Mouse (Mus musculus) forebrain, embryonic 15.5 days (tissue): Measurements from ENCODE around the gene Gtf2ird2. TPM values are rescaled to one million over a fixed set of nuclear protein-coding genes. Genes with fewer than 3 reads are reported as not detected.

Source experiments
- ATAC-seq: fragments of 200-750 bp; cut with Nextera tagmentation; replicated peaks from 2 replicates; pipeline ENCODE4 v1.8.0; 2017; ENCODE audit warnings: mild to moderate bottlenecking, moderate TSS enrichment, moderate library complexity
- H3K27ac ChIP-seq: fragments of 300-500 bp; sonication (generic); replicated peaks from 2 replicates; pipeline ENCODE4 v1.5.1; 2015; ENCODE audit warnings: mild to moderate bottlenecking, inconsistent platforms
- H3K27me3 ChIP-seq: fragments of 300-500 bp; sonication (generic); 2 replicates; pipeline ENCODE4 v1.6.1; 2015; ENCODE audit warnings: inconsistent platforms
- H3K36me3 ChIP-seq: fragments of 300-500 bp; sonication (generic); 2 replicates; pipeline ENCODE4 v1.6.1; 2015; ENCODE audit warnings: mild to moderate bottlenecking, inconsistent platforms
- H3K4me1 ChIP-seq: fragments of 300-500 bp; sonication (generic); 2 replicates; pipeline ENCODE4 v1.6.1; 2015; ENCODE audit warnings: inconsistent platforms
- H3K4me2 ChIP-seq: fragments of 300-500 bp; sonication (generic); replicated peaks from 2 replicates; pipeline ENCODE4 v1.6.1; 2015; ENCODE audit warnings: mild to moderate bottlenecking, inconsistent platforms
- H3K4me3 ChIP-seq: fragments of 300-500 bp; sonication (generic); 2 replicates; pipeline ENCODE4 v1.5.1; 2015; ENCODE audit warnings: mild to moderate bottlenecking, inconsistent platforms
- H3K9ac ChIP-seq: fragments of 300-500 bp; sonication (generic); replicated peaks from 2 replicates; pipeline ENCODE4 v1.6.1; 2015; ENCODE audit warnings: mild to moderate bottlenecking, inconsistent platforms
- H3K9me3 ChIP-seq: fragments of 300-500 bp; sonication (generic); 2 replicates; pipeline ENCODE4 v1.6.1; 2016; ENCODE audit warnings: inconsistent platforms
- WGBS: fragments of 180-500 bp; shearing (Covaris S2); methylation state at CpG from one replicate; pipeline ENCODE4 v1.1.7; 2015; ENCODE audit warnings: mixed read lengths; 5-methylcytosine and 5-hydroxymethylcytosine counted together
- polyA plus RNA-seq: library from polyadenylated mRNA; unstranded; fragments of >200 nt; fragmentation: Nextera tagmentation; extraction: Ambion mirVana; gene quantifications from 2 replicates; pipeline ENCODE4 v1.2.1, GENCODE M21; 2015

Gtf2ird2 gene
- polyA plus RNA-seq, 1 experiment from 2014 or later: 11.8 TPM

GRCm38 (mm10) chr5:134257349-134258031, 73.7 kb downstream of the Gtf2ird2 start:
- Histone ChIP-seq H3K27ac (no peak overlapping the region), H3K4me2 (no peak overlapping the region), H3K4me3 (no peak overlapping the region), H3K9ac (no peak overlapping the region), H3K27me3 (no peaks in the 10 kb centered on the region), H3K4me1 (no peaks in the 10 kb centered on the region), H3K36me3 (peaks cover 91% of the 10 kb centered on the region), H3K9me3 (no peaks in the 10 kb centered on the region)
- 93% methylated on average over 13 of the region's 13 CpGs for WGBS
- no peak for ATAC-seq

GRCm38 (mm10) chr5:134258395-134258794, 74.6 kb downstream of the Gtf2ird2 start:
- H3K4me1 ChIP-seq: no peaks in the 10 kb centered on the region
- H3K4me3 ChIP-seq: no peak overlapping the region
- no peaks in the 10 kb centered on the region for H3K27me3 ChIP-seq
- WGBS: 87% methylated on average over 4 of the region's 4 CpGs
- no peak overlapping the region for H3K4me2 ChIP-seq
- no peaks in the 10 kb centered on the region for H3K9me3 ChIP-seq
- no peak for ATAC-seq
- no peak overlapping the region for H3K27ac ChIP-seq
- H3K9ac ChIP-seq: no peak overlapping the region
- H3K36me3 ChIP-seq: peaks cover 91% of the 10 kb centered on the region

DNA sequence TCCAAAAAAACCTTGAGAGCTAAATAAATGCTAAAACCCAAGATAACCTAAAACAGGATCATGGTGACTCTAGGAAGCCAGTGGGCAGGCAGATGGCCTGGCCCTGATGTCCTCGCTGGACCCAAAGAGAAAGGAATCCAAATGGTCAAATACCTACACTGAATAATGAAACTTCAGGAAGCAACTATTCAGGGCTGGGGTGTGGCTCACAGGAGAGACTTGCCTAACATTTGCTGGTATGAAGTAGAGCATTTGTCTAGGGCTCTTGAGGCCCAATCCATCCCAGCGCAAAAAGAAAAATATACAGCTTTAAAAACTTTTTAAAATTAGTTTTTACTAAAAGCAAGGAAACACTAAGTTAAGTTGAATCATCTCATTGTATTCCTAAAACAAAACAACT, 75.1 kb downstream of the Gtf2ird2 start:
- no peak overlapping the region for H3K4me2 ChIP-seq
- no peak overlapping the region for H3K27ac ChIP-seq
- no peaks in the 10 kb centered on the region for H3K4me1 ChIP-seq
- H3K4me3 ChIP-seq: no peak overlapping the region
- no peaks in the 10 kb centered on the region for H3K27me3 ChIP-seq
- ATAC-seq: no peak
- H3K9me3 ChIP-seq: no peaks in the 10 kb centered on the region
- H3K9ac ChIP-seq: no peak overlapping the region
- peaks cover 90% of the 10 kb centered on the region for H3K36me3 ChIP-seq
- WGBS: 94% methylated on average over 2 of the region's 2 CpGs

- Histone ChIP-seq H3K4me1 (no peaks in the 10 kb centered on the region), H3K9ac (no peak overlapping the region)
These were observed 76.3 kb downstream of the Gtf2ird2 start for GRCm38 (mm10) chr5:134260001-134260636.

GRCm38 (mm10) chr5:134265890-134266289, 82.1 kb downstream of the Gtf2ird2 start:
- H3K27me3 ChIP-seq: no peaks in the 10 kb centered on the region
- H3K9me3 ChIP-seq: no peaks in the 10 kb centered on the region
- no peaks in the 10 kb centered on the region for H3K4me1 ChIP-seq
- ATAC-seq: no peak
- no peak overlapping the region for H3K27ac ChIP-seq
- no peak overlapping the region for H3K9ac ChIP-seq
- H3K4me2 ChIP-seq: no peak overlapping the region
- H3K36me3 ChIP-seq: peaks cover 79% of the 10 kb centered on the region
- no peak overlapping the region for H3K4me3 ChIP-seq
- WGBS: 81% methylated on average over 2 of the region's 2 CpGs

More at GRCm38 (mm10) chr5:134260001-134260636, 76.3 kb downstream of the Gtf2ird2 start:
- Histone ChIP-seq H3K27me3 (no peaks in the 10 kb centered on the region), H3K27ac (no peak overlapping the region), H3K4me2 (no peak overlapping the region), H3K4me3 (no peak overlapping the region), H3K36me3 (peaks cover 90% of the 10 kb centered on the region), H3K9me3 (no peaks in the 10 kb centered on the region)
- no peak for ATAC-seq
- 91% methylated on average over 9 of the region's 9 CpGs for WGBS

DNA sequence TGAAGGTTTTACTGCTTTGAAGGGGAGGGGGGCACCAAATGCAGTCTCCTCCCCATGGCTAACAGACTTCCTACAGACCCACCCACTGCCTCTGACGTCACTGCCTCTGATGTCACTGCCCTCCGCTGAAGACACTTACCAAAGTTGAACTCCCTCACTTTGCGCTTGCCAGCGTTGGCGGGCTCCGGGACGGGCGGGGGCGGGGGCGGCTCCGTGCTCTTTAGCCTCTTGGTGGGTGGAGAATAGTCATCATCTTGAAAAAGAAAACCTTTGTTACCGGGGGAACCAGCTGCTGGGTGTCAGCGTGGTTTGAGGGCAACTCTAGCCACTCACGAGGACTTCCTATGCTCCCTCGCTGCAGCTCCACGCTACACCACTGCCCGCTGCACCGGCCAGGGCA, 82.6 kb downstream of the Gtf2ird2 start:
- Histone ChIP-seq H3K9ac (no peak overlapping the region), H3K4me3 (no peak overlapping the region), H3K9me3 (no peaks in the 10 kb centered on the region), H3K4me2 (no peak overlapping the region), H3K4me1 (no peaks in the 10 kb centered on the region), H3K36me3 (peaks cover 79% of the 10 kb centered on the region), H3K27me3 (no peaks in the 10 kb centered on the region), H3K27ac (no peak overlapping the region)
- 86% methylated on average over 18 of the region's 18 CpGs for WGBS
- ATAC-seq: no peak

DNA sequence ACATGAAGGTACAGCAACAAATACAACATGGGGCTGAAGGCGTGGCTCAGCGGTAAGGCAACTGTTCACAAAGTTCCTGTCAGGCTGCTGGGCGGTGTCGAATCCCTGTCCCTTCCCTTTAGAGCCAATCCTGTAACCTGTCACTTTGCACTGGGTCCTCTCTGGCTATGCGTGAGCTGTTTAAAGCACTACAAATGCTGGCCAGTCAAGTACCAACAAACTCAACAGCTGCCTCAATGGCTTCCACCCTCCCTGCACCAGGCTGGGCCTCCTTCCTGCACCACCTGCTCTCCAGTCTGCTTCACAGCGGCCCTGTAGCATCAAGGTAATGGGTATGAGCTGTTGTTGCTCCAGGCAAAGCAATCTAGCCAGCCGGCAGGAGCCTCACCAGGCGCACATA, 84.9 kb downstream of the Gtf2ird2 start:
- no peak overlapping the region for H3K4me2 ChIP-seq
- peaks cover 79% of the 10 kb centered on the region for H3K36me3 ChIP-seq
- no peak overlapping the region for H3K27ac ChIP-seq
- H3K4me3 ChIP-seq: no peak overlapping the region
- H3K9ac ChIP-seq: no peak overlapping the region
- H3K27me3 ChIP-seq: no peaks in the 10 kb centered on the region
- WGBS: 98% methylated on average over 8 of the region's 8 CpGs
- no peaks in the 10 kb centered on the region for H3K9me3 ChIP-seq
- H3K4me1 ChIP-seq: no peaks in the 10 kb centered on the region
- ATAC-seq: no peak

DNA sequence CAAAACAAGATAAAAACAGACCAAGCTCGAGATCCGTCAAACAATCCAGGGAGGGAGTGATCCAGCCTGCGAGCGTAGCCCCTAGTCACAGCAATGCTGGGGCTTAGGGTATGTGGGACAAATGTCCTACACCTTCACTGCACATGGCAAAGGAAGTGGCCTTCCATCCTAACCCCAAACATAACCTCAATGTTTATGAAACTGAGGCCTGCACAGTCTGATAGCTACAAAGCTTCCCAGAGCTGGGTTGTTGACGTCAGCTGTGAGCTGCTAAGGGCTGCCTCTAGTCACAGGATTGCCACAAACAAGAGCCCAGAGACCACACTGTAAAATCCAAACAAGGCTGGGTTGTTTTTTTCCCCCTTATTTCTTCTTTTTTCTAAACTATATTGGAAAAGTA, 85.9 kb downstream of the Gtf2ird2 start:
- Histone ChIP-seq H3K36me3 (peaks cover 79% of the 10 kb centered on the region), H3K4me2 (no peak overlapping the region), H3K4me1 (no peaks in the 10 kb centered on the region), H3K27ac (no peak overlapping the region), H3K4me3 (no peak overlapping the region), H3K27me3 (no peaks in the 10 kb centered on the region), H3K9ac (no peak overlapping the region), H3K9me3 (no peaks in the 10 kb centered on the region)
- 82% methylated on average over 5 of the region's 5 CpGs for WGBS
- ATAC-seq: no peak

GRCm38 (mm10) chr5:134270566-134270965, 86.7 kb downstream of the Gtf2ird2 start:
- H3K4me2 ChIP-seq: no peak overlapping the region
- H3K4me1 ChIP-seq: no peaks in the 10 kb centered on the region
- 96% methylated on average over 4 of the region's 4 CpGs for WGBS
- no peak for ATAC-seq
- H3K9ac ChIP-seq: 0 out of 2 replicates have a peak overlapping the region, but pooled peaks have one; percentile 11
- H3K27me3 ChIP-seq: no peaks in the 10 kb centered on the region
- H3K36me3 ChIP-seq: peaks cover 80% of the 10 kb centered on the region
- no peak overlapping the region for H3K4me3 ChIP-seq
- H3K27ac ChIP-seq: no peak overlapping the region
- no peaks in the 10 kb centered on the region for H3K9me3 ChIP-seq

- no peak for ATAC-seq
- peaks cover 78% of the 10 kb centered on the region for H3K36me3 ChIP-seq
- H3K27me3 ChIP-seq: no peaks in the 10 kb centered on the region
- H3K4me3 ChIP-seq: no peak overlapping the region
- no peak overlapping the region for H3K9ac ChIP-seq
- H3K4me1 ChIP-seq: no peaks in the 10 kb centered on the region
- H3K27ac ChIP-seq: no peak overlapping the region
- H3K4me2 ChIP-seq: no peak overlapping the region
- no peaks in the 10 kb centered on the region for H3K9me3 ChIP-seq
- WGBS: 94% methylated on average over 11 of the region's 11 CpGs
These were observed 87.6 kb downstream of the Gtf2ird2 start for GRCm38 (mm10) chr5:134271421-134271820.

GRCm38 (mm10) chr5:134272761-134273160, 88.9 kb downstream of the Gtf2ird2 start:
- H3K27me3 ChIP-seq: no peaks in the 10 kb centered on the region
- 80% methylated on average over 11 of the region's 11 CpGs for WGBS
- peaks cover 80% of the 10 kb centered on the region for H3K36me3 ChIP-seq

GRCm38 (mm10) chr5:134273761-134274160, 89.9 kb downstream of the Gtf2ird2 start:
- H3K4me2 ChIP-seq: no peak overlapping the region
- H3K27ac ChIP-seq: no peak overlapping the region
- H3K27me3 ChIP-seq: no peaks in the 10 kb centered on the region
- 85% methylated on average over 8 of the region's 8 CpGs for WGBS
- H3K9me3 ChIP-seq: no peaks in the 10 kb centered on the region
- H3K9ac ChIP-seq: no peak overlapping the region
- H3K4me1 ChIP-seq: no peaks in the 10 kb centered on the region
- no peak for ATAC-seq
- H3K4me3 ChIP-seq: no peak overlapping the region
- H3K36me3 ChIP-seq: peaks cover 80% of the 10 kb centered on the region

More at GRCm38 (mm10) chr5:134272761-134273160, 88.9 kb downstream of the Gtf2ird2 start:
- Histone ChIP-seq H3K27ac (no peak overlapping the region), H3K4me2 (no peak overlapping the region), H3K9ac (no peak overlapping the region), H3K4me3 (no peak overlapping the region), H3K9me3 (no peaks in the 10 kb centered on the region), H3K4me1 (no peaks in the 10 kb centered on the region)
- ATAC-seq: no peak
